Mouse (Mus musculus) hindbrain, embryonic 13.5 days (tissue): ENCODE results near the gene Brf1. TPM values are rescaled to one million over a fixed set of nuclear protein-coding genes. Genes with fewer than 3 reads are reported as not detected.

Experiments
- ATAC-seq: fragments of 200-750 bp; cut with Nextera tagmentation; 2 replicates; pipeline ENCODE4 v1.8.0; 2017; ENCODE audit warnings: moderate TSS enrichment; ENCODE audit not compliant: low FRiP score
- H3K27ac ChIP-seq: fragments of 300-500 bp; sonication (generic); 2 replicates; pipeline ENCODE4 v1.5.1; 2015; ENCODE audit warnings: inconsistent platforms, mild to moderate bottlenecking, moderate library complexity
- H3K27me3 ChIP-seq: fragments of 300-500 bp; sonication (generic); 2 replicates; pipeline ENCODE4 v1.6.1; 2015; ENCODE audit warnings: mild to moderate bottlenecking, inconsistent platforms
- H3K36me3 ChIP-seq: fragments of 300-500 bp; sonication (generic); 2 replicates; pipeline ENCODE4 v1.6.1; 2015; ENCODE audit warnings: mild to moderate bottlenecking, inconsistent platforms
- H3K4me1 ChIP-seq: fragments of 300-500 bp; sonication (generic); replicated peaks from 2 replicates; pipeline ENCODE4 v1.6.1; 2015; ENCODE audit warnings: inconsistent platforms
- H3K4me2 ChIP-seq: fragments of 300-500 bp; sonication (generic); 2 replicates; pipeline ENCODE4 v1.6.1; 2015; ENCODE audit warnings: inconsistent platforms, mild to moderate bottlenecking, moderate library complexity
- H3K4me3 ChIP-seq: fragments of 300-500 bp; sonication (generic); 2 replicates; pipeline ENCODE4 v1.5.1; 2015; ENCODE audit warnings: mild to moderate bottlenecking, inconsistent platforms
- H3K9ac ChIP-seq: fragments of 300-500 bp; sonication (generic); 2 replicates; pipeline ENCODE4 v1.6.1; 2015; ENCODE audit warnings: mild to moderate bottlenecking, inconsistent platforms
- H3K9me3 ChIP-seq: fragments of 300-500 bp; sonication (generic); 2 replicates; pipeline ENCODE4 v1.6.1; 2016; ENCODE audit warnings: inconsistent platforms
- WGBS: fragments of 180-500 bp; shearing (Covaris S2); methylation state at CpG from one replicate; pipeline ENCODE4 v1.1.7; 2015; 5-methylcytosine and 5-hydroxymethylcytosine counted together
- polyA plus RNA-seq: library from polyadenylated mRNA; unstranded; fragments of >200 nt; fragmentation: Nextera tagmentation; extraction: Ambion mirVana; gene quantifications from 2 replicates; pipeline ENCODE4 v1.2.1, GENCODE M21; 2015

Brf1 gene
- polyA plus RNA-seq, 1 experiment from 2014 or later: 58.3 TPM

- ATAC-seq: peak; percentile 77
- H3K36me3 ChIP-seq: no peaks in the 10 kb centered on the region
- H3K4me1 ChIP-seq: peaks cover 47% of the 10 kb centered on the region
- H3K27me3 ChIP-seq: peaks cover 5% of the 10 kb centered on the region; the same call in 1 of the 2 replicates
- peak within 1 kb of the TSS; percentile 66 for H3K4me2 ChIP-seq
- peak within 1 kb of the TSS; percentile 64 for H3K4me3 ChIP-seq
- H3K9me3 ChIP-seq: no peaks in the 10 kb centered on the region
- WGBS: 2% methylated on average over 56 of the region's 58 CpGs
- H3K27ac ChIP-seq: peak within 1 kb of the TSS; percentile 80
- H3K9ac ChIP-seq: peak within 1 kb of the TSS; percentile 84
These were observed 58.5 kb downstream of the Brf1 start, which contains the start of gene Nudt14 for GRCm38 (mm10) chr12:112941776-112942713. Nudt14 (minus strand) TSS chr12:112942124.

GRCm38 (mm10) chr12:112941156-112941775, 59.2 kb downstream of the Brf1 start:
- Histone ChIP-seq H3K27me3 (peaks cover 5% of the 10 kb centered on the region; the same call in 1 of the 2 replicates), H3K9ac (peak overlapping the region; percentile 84), H3K4me1 (peaks cover 47% of the 10 kb centered on the region), H3K4me2 (peak overlapping the region; percentile 66), H3K9me3 (no peaks in the 10 kb centered on the region), H3K27ac (peak overlapping the region; percentile 80; the same call in 1 of the 2 replicates), H3K4me3 (peak overlapping the region; percentile 64), H3K36me3 (no peaks in the 10 kb centered on the region)
- peak; percentile 14; the same call in 1 of the 2 replicates for ATAC-seq
- WGBS: 44% methylated on average over 10 of the region's 10 CpGs

GRCm38 (mm10) chr12:112940710-112941109, 59.8 kb downstream of the Brf1 start:
- H3K9ac ChIP-seq: peak overlapping the region; percentile 84; the same call in 1 of the 2 replicates

GRCm38 (mm10) chr12:112940238-112940637, 60.3 kb downstream of the Brf1 start:
- no peak overlapping the region for H3K4me3 ChIP-seq
- ATAC-seq: no peak
- 80% methylated on average over 4 of the region's 4 CpGs for WGBS
- no peak overlapping the region for H3K4me2 ChIP-seq
- peaks cover 47% of the 10 kb centered on the region for H3K4me1 ChIP-seq
- H3K9ac ChIP-seq: peak overlapping the region; percentile 49
- peak overlapping the region; percentile 18; the same call in 1 of the 2 replicates for H3K27ac ChIP-seq
- H3K27me3 ChIP-seq: peaks cover 5% of the 10 kb centered on the region; the same call in 1 of the 2 replicates
- H3K36me3 ChIP-seq: no peaks in the 10 kb centered on the region
- H3K9me3 ChIP-seq: no peaks in the 10 kb centered on the region

More at GRCm38 (mm10) chr12:112940710-112941109, 59.8 kb downstream of the Brf1 start:
- WGBS: 82% methylated on average over 9 of the region's 9 CpGs
- Histone ChIP-seq H3K27me3 (peaks cover 5% of the 10 kb centered on the region; the same call in 1 of the 2 replicates), H3K4me3 (no peak overlapping the region), H3K9me3 (no peaks in the 10 kb centered on the region), H3K36me3 (no peaks in the 10 kb centered on the region), H3K4me1 (peaks cover 47% of the 10 kb centered on the region), H3K27ac (0 out of 2 replicates have a peak overlapping the region, but pooled peaks have one; percentile 80), H3K4me2 (peak overlapping the region; percentile 66)
- no peak for ATAC-seq

GRCm38 (mm10) chr12:112938873-112939565, 61.5 kb downstream of the Brf1 start:
- Histone ChIP-seq H3K4me2 (no peak overlapping the region), H3K9me3 (no peaks in the 10 kb centered on the region), H3K4me3 (no peak overlapping the region), H3K27ac (no peak overlapping the region), H3K36me3 (no peaks in the 10 kb centered on the region), H3K27me3 (peaks cover 5% of the 10 kb centered on the region; the same call in 1 of the 2 replicates), H3K4me1 (peaks cover 47% of the 10 kb centered on the region), H3K9ac (no peak overlapping the region)
- 65% methylated on average over 10 of the region's 10 CpGs for WGBS
- ATAC-seq: no peak

- Histone ChIP-seq H3K4me2 (no peak overlapping the region), H3K27ac (no peak overlapping the region), H3K27me3 (peaks cover 5% of the 10 kb centered on the region; the same call in 1 of the 2 replicates), H3K36me3 (no peaks in the 10 kb centered on the region), H3K4me1 (peaks cover 47% of the 10 kb centered on the region), H3K9me3 (no peaks in the 10 kb centered on the region), H3K4me3 (no peak overlapping the region), H3K9ac (peak overlapping the region; percentile 35; the same call in 1 of the 2 replicates)
- ATAC-seq: no peak
- WGBS: 81% methylated on average over 10 of the region's 10 CpGs
These were observed 62.1 kb downstream of the Brf1 start for GRCm38 (mm10) chr12:112938366-112938765.

- Histone ChIP-seq H3K9ac (peak overlapping the region; percentile 35; the same call in 1 of the 2 replicates), H3K4me1 (peaks cover 47% of the 10 kb centered on the region), H3K27me3 (peaks cover 2% of the 10 kb centered on the region; the same call in 1 of the 2 replicates), H3K36me3 (no peaks in the 10 kb centered on the region), H3K4me3 (no peak overlapping the region), H3K4me2 (no peak overlapping the region), H3K9me3 (no peaks in the 10 kb centered on the region), H3K27ac (no peak overlapping the region)
- 48% methylated on average over 7 of the region's 9 CpGs for WGBS
- no peak for ATAC-seq
These were observed 62.6 kb downstream of the Brf1 start for GRCm38 (mm10) chr12:112937906-112938305.

GRCm38 (mm10) chr12:112932647-112933046, 67.9 kb downstream of the Brf1 start:
- 74% methylated on average over 7 of the region's 7 CpGs for WGBS

GRCm38 (mm10) chr12:112929562-112930352, 70.7 kb downstream of the Brf1 start, which contains the start of gene Jag2:
Jag2 (minus strand) TSS chr12:112929776.
- peaks cover 59% of the 10 kb centered on the region for H3K27me3 ChIP-seq
- under 1% methylated on average over 51 of the region's 85 CpGs for WGBS

More at GRCm38 (mm10) chr12:112932647-112933046, 67.9 kb downstream of the Brf1 start:
- Histone ChIP-seq H3K9me3 (no peaks in the 10 kb centered on the region), H3K27me3 (peaks cover 46% of the 10 kb centered on the region), H3K4me1 (peaks cover 25% of the 10 kb centered on the region), H3K4me3 (no peak overlapping the region), H3K27ac (no peak overlapping the region), H3K9ac (no peak overlapping the region), H3K36me3 (no peaks in the 10 kb centered on the region), H3K4me2 (no peak overlapping the region)
- no peak for ATAC-seq

GRCm38 (mm10) chr12:112928401-112929241, 71.9 kb downstream of the Brf1 start:
- H3K27ac ChIP-seq: peak overlapping the region; percentile 93
- H3K4me3 ChIP-seq: peak overlapping the region; percentile 72
- H3K9me3 ChIP-seq: no peaks in the 10 kb centered on the region
- ATAC-seq: peak; percentile 61
- no peaks in the 10 kb centered on the region for H3K36me3 ChIP-seq
- WGBS: under 1% methylated on average over 110 of the region's 124 CpGs
- H3K9ac ChIP-seq: peak overlapping the region; percentile 89
- peaks cover 59% of the 10 kb centered on the region for H3K4me1 ChIP-seq
- peaks cover 59% of the 10 kb centered on the region for H3K27me3 ChIP-seq
- peak overlapping the region; percentile 64 for H3K4me2 ChIP-seq

More at GRCm38 (mm10) chr12:112929562-112930352, 70.7 kb downstream of the Brf1 start, which contains the start of gene Jag2:
- H3K27ac ChIP-seq: peak within 1 kb of the TSS; percentile 93
- ATAC-seq: peak; percentile 55
- no peaks in the 10 kb centered on the region for H3K36me3 ChIP-seq
- peaks cover 48% of the 10 kb centered on the region for H3K4me1 ChIP-seq
- H3K4me2 ChIP-seq: peak within 1 kb of the TSS; percentile 64
- H3K9ac ChIP-seq: peak within 1 kb of the TSS; percentile 89
- H3K4me3 ChIP-seq: peak within 1 kb of the TSS; percentile 72
- H3K9me3 ChIP-seq: no peaks in the 10 kb centered on the region
